Mouse (Mus musculus) cerebellum, adult 11-12 months (tissue): ENCODE measurements around the gene Pdzd3.

ENCODE experiments used
- DNase-seq: peaks from one replicate; pipeline ENCODE4 v3.0.0; 2022

Pdzd3 gene

GRCm38 (mm10) chr9:44199166-44199565 is 52.1 kb downstream of the Pdzd3 start:
- DNase-seq: peak; percentile 42
